Mouse (Mus musculus) forebrain, embryonic 16.5 days (tissue): ENCODE data around the gene Lgals2. TPM values are rescaled to one million over a fixed set of nuclear protein-coding genes. Genes with fewer than 3 reads are reported as not detected.
"Not testable (repeated sequence)": the region's sequence is repeated elsewhere in the genome, so short reads cannot be mapped to it uniquely, and the experiment has no call there.

Experiments used
- ATAC-seq: fragments of 200-750 bp; cut with Nextera tagmentation; 2 replicates; pipeline ENCODE4 v1.8.0; 2017; ENCODE audit warnings: mild to moderate bottlenecking, moderate library complexity
- H3K27ac ChIP-seq: fragments of 300-500 bp; sonication (generic); 2 replicates; pipeline ENCODE4 v1.5.1; 2014; ENCODE audit warnings: low read length, control low read depth
- H3K27me3 ChIP-seq: fragments of 300-500 bp; sonication (generic); replicated peaks from 2 replicates; pipeline ENCODE4 v1.6.1; 2014; ENCODE audit warnings: low read length; ENCODE audit not compliant: control insufficient read depth, insufficient read depth
- H3K36me3 ChIP-seq: fragments of 300-500 bp; sonication (generic); 2 replicates; pipeline ENCODE4 v1.6.1; 2014; ENCODE audit not compliant: control insufficient read depth, insufficient read depth
- H3K4me1 ChIP-seq: fragments of 300-500 bp; sonication (generic); replicated peaks from 2 replicates; pipeline ENCODE4 v1.6.1; 2014; ENCODE audit warnings: low read length; ENCODE audit not compliant: control insufficient read depth, insufficient read depth
- H3K4me2 ChIP-seq: fragments of 300-500 bp; sonication (generic); 2 replicates; pipeline ENCODE4 v1.6.1; 2014; ENCODE audit warnings: mild to moderate bottlenecking, low read length, control low read depth
- H3K4me3 ChIP-seq: fragments of 300-500 bp; sonication (generic); replicated peaks from 2 replicates; pipeline ENCODE4 v1.5.1; 2014; ENCODE audit warnings: mild to moderate bottlenecking, low read length, control low read depth
- H3K9ac ChIP-seq: fragments of 300-500 bp; sonication (generic); replicated peaks from 2 replicates; pipeline ENCODE4 v1.6.1; 2014; ENCODE audit warnings: low read depth, low read length, control low read depth
- H3K9me3 ChIP-seq: fragments of 300-500 bp; sonication (generic); 2 replicates; pipeline ENCODE4 v1.6.1; 2016; ENCODE audit warnings: low read length; ENCODE audit not compliant: control insufficient read depth
- WGBS: fragments of 180-500 bp; shearing (Covaris S2); extraction: QIAGEN DNeasy Blood & Tissue Kit; methylation state at CpG from one replicate; pipeline ENCODE4 v1.1.7; 2014; 5-methylcytosine and 5-hydroxymethylcytosine counted together
- polyA plus RNA-seq: library from polyadenylated mRNA; unstranded; fragments of >200 nt; fragmentation: Nextera tagmentation; extraction: Ambion mirVana; gene quantifications from 2 replicates; pipeline ENCODE4 v1.2.1, GENCODE M21; 2015

Gene Lgals2
- polyA plus RNA-seq, 1 experiment from 2014 or later = not detected

DNA sequence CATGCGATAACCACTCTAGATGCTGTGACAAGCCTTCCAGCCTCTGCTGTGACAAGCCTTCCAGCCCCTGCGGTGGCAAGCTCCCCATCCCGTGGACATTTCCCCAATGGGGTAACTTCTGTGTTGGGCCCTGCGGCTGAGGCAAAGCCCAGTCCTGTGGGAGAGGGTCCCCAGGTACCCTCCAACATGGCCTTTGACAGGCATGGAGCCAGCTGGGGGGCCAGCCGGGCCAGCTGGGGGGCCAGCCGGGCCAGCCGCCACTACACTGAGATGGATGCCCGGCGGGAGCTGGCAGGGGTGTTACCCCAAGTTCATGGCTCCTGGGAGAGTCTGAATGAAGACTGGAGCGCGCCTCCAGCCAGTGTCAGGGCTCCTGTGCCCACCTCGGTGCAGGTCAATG is 5.8 kb downstream of the Lgals2 start:
- H3K27ac ChIP-seq = no peak overlapping the region
- no peak for ATAC-seq
- no peak overlapping the region for H3K4me3 ChIP-seq
- H3K9ac ChIP-seq = no peak overlapping the region
- no peak overlapping the region for H3K4me2 ChIP-seq
- WGBS = 88% methylated on average over 12 of the region's 12 CpGs
- H3K9me3 ChIP-seq = no peaks in the 10 kb centered on the region
- no peaks in the 10 kb centered on the region for H3K36me3 ChIP-seq
- H3K4me1 ChIP-seq = peaks cover 7% of the 10 kb centered on the region; the same call in 1 of the 2 replicates
- peaks cover 4% of the 10 kb centered on the region; the same call in 1 of the 2 replicates for H3K27me3 ChIP-seq

- H3K27ac ChIP-seq = no peak overlapping the region
- no peaks in the 10 kb centered on the region for H3K36me3 ChIP-seq
- no peak overlapping the region for H3K4me2 ChIP-seq
- WGBS = 24% methylated on average over 5 of the region's 5 CpGs
- H3K4me1 ChIP-seq = peaks cover 7% of the 10 kb centered on the region; the same call in 1 of the 2 replicates
- H3K9ac ChIP-seq = no peak overlapping the region
- no peak for ATAC-seq
- H3K4me3 ChIP-seq = no peak overlapping the region
- no peaks in the 10 kb centered on the region for H3K9me3 ChIP-seq
- peaks cover 13% of the 10 kb centered on the region for H3K27me3 ChIP-seq
These were observed 6.9 kb downstream of the Lgals2 start for GRCm38 (mm10) chr15:78848467-78848866.

DNA sequence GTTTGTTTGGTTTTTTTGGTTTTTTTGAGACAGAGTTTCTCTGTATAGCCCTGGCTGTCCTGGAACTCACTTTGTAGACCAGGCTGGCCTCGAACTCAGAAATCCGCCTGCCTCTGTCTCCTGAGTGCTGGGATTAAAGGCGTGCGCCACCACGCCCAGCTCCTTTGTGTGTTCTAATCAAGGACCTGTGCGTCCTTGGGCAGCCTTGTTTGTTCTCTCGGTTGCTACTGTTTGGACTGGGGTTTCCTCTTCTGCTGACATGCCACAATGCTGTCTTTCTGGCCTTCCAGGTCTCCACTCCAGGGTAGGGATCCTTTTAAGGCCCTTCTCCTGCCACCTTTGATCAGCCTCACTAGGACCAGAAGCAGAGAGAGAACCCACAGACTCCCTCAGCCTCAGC is 8.5 kb downstream of the Lgals2 start:
- H3K4me3 ChIP-seq, ATAC-seq, H3K27ac ChIP-seq, H3K9ac ChIP-seq, H3K9me3 ChIP-seq, H3K36me3 ChIP-seq, H3K4me2 ChIP-seq: not testable (repeated sequence)
- H3K27me3 ChIP-seq = peaks cover 18% of the 10 kb centered on the region
- peaks cover 16% of the 10 kb centered on the region for H3K4me1 ChIP-seq
- 80% methylated on average over 6 of the region's 7 CpGs for WGBS

- Histone ChIP-seq H3K27ac (no peak overlapping the region), H3K9me3 (no peaks in the 10 kb centered on the region), H3K9ac (no peak overlapping the region), H3K4me2 (no peak overlapping the region), H3K27me3 (peaks cover 20% of the 10 kb centered on the region), H3K36me3 (no peaks in the 10 kb centered on the region), H3K4me1 (peaks cover 13% of the 10 kb centered on the region), H3K4me3 (no peak overlapping the region)
- no peak for ATAC-seq
- 62% methylated on average over 8 of the region's 8 CpGs for WGBS
These were observed 9.0 kb downstream of the Lgals2 start for GRCm38 (mm10) chr15:78846352-78846751.

- Histone ChIP-seq H3K27ac (no peak overlapping the region), H3K9ac (no peak overlapping the region), H3K27me3 (peaks cover 23% of the 10 kb centered on the region), H3K9me3 (no peaks in the 10 kb centered on the region), H3K4me2 (no peak overlapping the region), H3K36me3 (no peaks in the 10 kb centered on the region), H3K4me3 (no peak overlapping the region), H3K4me1 (peaks cover 15% of the 10 kb centered on the region)
- no peak for ATAC-seq
- WGBS = 83% methylated on average over 8 of the region's 8 CpGs
These were observed 9.5 kb downstream of the Lgals2 start for GRCm38 (mm10) chr15:78845867-78846266.

DNA sequence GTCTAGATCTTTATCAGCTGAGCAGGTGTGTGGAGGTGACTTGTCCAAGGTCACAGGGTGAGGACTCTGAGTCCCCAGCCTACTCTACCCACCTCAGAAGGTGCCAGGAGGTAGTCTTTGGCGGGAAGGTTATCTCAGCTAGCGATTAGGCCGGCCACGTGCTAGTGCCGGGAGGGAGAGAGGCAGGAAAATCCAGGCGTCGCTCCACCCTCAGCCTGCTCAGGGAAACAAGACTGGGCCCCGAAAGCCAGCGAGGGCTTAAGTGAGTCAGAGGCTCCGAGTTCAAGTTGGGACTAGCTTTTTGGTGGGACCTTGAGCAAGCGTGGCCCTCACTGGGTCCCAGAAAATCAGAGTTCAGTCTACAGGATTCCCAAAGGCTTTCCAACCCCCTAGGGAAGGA is 10.0 kb downstream of the Lgals2 start:
- no peak for ATAC-seq
- Histone ChIP-seq H3K36me3 (no peaks in the 10 kb centered on the region), H3K9me3 (no peaks in the 10 kb centered on the region), H3K9ac (no peak overlapping the region), H3K27me3 (peaks cover 23% of the 10 kb centered on the region), H3K4me2 (no peak overlapping the region), H3K4me1 (peaks cover 20% of the 10 kb centered on the region), H3K4me3 (no peak overlapping the region), H3K27ac (no peak overlapping the region)
- WGBS = 67% methylated on average over 11 of the region's 11 CpGs

- Histone ChIP-seq H3K9ac (no peak overlapping the region), H3K27ac (no peak overlapping the region), H3K36me3 (no peaks in the 10 kb centered on the region), H3K9me3 (no peaks in the 10 kb centered on the region), H3K4me2 (no peak overlapping the region), H3K27me3 (peaks cover 23% of the 10 kb centered on the region), H3K4me1 (peaks cover 25% of the 10 kb centered on the region), H3K4me3 (no peak overlapping the region)
- WGBS = 27% methylated on average over 9 of the region's 9 CpGs
- no peak for ATAC-seq
These were observed 10.5 kb downstream of the Lgals2 start for GRCm38 (mm10) chr15:78844791-78845190.

DNA sequence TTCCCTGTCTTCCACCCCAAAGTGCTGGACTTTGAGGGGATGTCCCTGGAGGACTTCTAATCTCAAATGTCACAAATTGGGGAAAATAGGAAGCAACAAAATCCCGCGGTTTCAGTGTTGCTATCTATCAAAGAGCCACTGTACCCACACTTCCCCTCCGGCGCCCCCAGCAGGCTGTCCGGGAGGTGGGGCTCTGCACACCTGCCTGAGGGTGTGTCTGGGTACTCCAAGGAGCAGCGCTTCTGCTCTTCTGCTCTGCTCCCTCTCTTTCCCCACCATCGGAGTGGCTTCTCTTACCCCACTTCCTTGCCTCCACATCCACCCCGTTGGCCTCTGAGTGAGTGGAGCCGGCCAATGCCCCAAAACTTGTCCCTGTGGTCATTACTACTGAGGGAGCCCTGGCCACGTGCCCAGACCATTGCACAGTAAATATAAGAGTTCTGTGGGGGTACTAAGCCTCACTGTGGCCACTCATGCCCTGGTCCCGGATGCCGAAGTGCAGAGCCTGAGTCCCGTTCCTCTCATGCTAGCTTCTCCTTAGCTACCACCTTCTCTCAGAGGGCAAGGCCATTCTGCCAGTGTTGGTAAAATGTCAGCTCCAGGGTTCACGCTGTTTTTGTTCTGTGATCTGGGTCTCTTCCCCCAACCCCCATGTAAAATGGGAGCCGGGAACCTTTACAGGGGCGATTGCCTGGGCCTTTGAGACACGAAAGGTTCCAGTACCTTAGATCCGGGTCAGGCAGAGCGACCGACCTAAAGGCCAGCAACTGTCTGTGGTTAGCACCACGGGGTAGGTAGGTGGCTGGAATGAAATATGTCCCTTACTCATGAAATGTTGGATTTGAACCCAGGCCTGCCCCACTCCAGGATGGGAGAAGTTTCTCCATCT is 11.5 kb downstream of the Lgals2 start:
- Histone ChIP-seq H3K4me1 (peaks cover 30% of the 10 kb centered on the region), H3K36me3 (no peaks in the 10 kb centered on the region), H3K9me3 (no peaks in the 10 kb centered on the region), H3K27ac (no peak overlapping the region), H3K4me2 (peak overlapping the region; percentile 82; the same call in 1 of the 2 replicates), H3K27me3 (peaks cover 23% of the 10 kb centered on the region), H3K9ac (no peak overlapping the region), H3K4me3 (peak overlapping the region; percentile 50)
- no peak for ATAC-seq
- 45% methylated on average over 21 of the region's 21 CpGs for WGBS

DNA sequence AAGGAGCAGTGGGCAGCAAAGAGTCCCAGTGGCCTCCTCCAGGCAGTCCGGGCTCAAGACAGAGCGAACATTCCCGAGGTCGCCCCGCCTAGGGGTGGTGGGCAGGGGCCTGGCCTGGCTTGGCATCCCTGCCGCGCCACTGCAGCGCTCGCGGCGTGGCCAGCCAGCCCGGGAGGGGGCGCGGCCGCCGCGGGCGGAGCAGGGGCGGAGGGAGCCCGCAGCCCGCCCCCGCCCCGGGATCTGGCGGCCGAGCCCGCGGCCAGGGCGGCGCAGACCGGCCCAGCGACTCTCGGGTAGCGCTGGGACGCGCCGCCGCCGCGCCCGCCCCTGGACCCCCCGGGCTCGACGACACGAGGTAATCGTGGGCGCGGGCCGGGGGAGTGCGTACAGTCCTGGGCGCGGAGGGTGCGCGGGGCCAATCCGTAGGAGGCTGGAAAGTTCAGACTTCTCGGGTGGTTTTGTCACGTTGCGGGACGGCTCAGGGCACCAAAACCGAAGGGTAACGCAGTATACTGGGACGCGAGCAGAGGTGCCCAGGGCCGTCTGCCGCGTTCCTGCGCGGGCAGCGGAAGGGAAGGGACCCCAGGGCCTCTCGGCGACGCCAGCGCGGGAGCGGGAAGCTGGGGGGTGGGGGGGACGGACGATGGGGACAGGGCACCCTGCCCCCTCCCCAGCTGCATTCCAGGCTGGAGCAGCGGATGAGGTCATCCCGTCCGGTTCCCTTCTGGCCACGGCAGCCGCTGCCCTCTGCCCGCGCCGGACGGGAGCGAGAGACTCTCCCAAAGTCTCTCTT is 12.8 kb downstream of the Lgals2 start, which contains the start of gene Cdc42ep1:
Gene Cdc42ep1 (plus strand): TSS at position 254 of the 793 bp plus-strand sequence.
- under 1% methylated on average over 77 of the region's 86 CpGs for WGBS
- peak; percentile 57 for ATAC-seq
- no peaks in the 10 kb centered on the region for H3K9me3 ChIP-seq
- H3K9ac ChIP-seq = peak within 1 kb of the TSS; percentile 59
- H3K27ac ChIP-seq = peak within 1 kb of the TSS; percentile 48; the same call in 1 of the 2 replicates
- H3K27me3 ChIP-seq = peaks cover 23% of the 10 kb centered on the region
- no peaks in the 10 kb centered on the region for H3K36me3 ChIP-seq
- peak within 1 kb of the TSS; percentile 82 for H3K4me2 ChIP-seq
- H3K4me1 ChIP-seq = peaks cover 30% of the 10 kb centered on the region
- H3K4me3 ChIP-seq = peak within 1 kb of the TSS; percentile 50
